22 mouse cellular contexts compared by ENCODE assay signal in genomic region chr3:27218604-27219003, GRCm38 (mm10). TPM values are rescaled to one million over a fixed set of nuclear protein-coding genes. Genes with fewer than 3 reads are reported as not detected.
A peak's percentile ranks its signal among the peaks of the same experiment; 100 is the strongest.
DNase-seq lines count a peak whose midpoint lies in the region; ATAC-seq and TF ChIP-seq lines count a peak whose summit lies in the region.
"Had no signal": no experiment of that assay in that cellular context is flagged by ENCODE, and none has a peak within 500 bp of the region (broad histone marks: within the 10 kb centered on the region; RNA-seq: fewer than 3 reads in every experiment).

No protein-coding gene starts in this region.

- no peak for ATAC-seq in forebrain, embryonic 12.5 days (ENCODE audit: low FRiP score)
- ATAC-seq: forebrain, embryonic 15.5 days; midbrain, embryonic 15.5 days had no signal

- H3K9ac ChIP-seq in forebrain, embryonic 12.5 days = no peak overlapping the region
- H3K9ac ChIP-seq: embryonic facial prominence, embryonic 15.5 days; forebrain, embryonic 15.5 days; heart, embryonic 13.5 days; hindbrain, embryonic 12.5 days; liver, embryonic 14.5 days; midbrain, embryonic 15.5 days had no signal

- H3K27ac ChIP-seq in forebrain, embryonic 12.5 days = no peak overlapping the region
- H3K27ac ChIP-seq: embryonic facial prominence, embryonic 15.5 days; forebrain, embryonic 15.5 days; heart, embryonic 13.5 days; hindbrain, embryonic 12.5 days; kidney, postnatal 0 days; liver, embryonic 14.5 days; midbrain, embryonic 15.5 days had no signal

- no peaks in the 10 kb centered on the region; the same call in 1 of the 2 replicates for H3K4me1 ChIP-seq in lung, adult 2 months (ENCODE audit: control insufficient read depth, insufficient read depth, low read length)
- no peaks in the 10 kb centered on the region for H3K4me1 ChIP-seq in megakaryocyte, embryonic 14.5 days
- H3K4me1 ChIP-seq in forebrain, embryonic 12.5 days = no peaks in the 10 kb centered on the region
- H3K4me1 ChIP-seq: embryonic facial prominence, embryonic 15.5 days; forebrain, embryonic 15.5 days; heart, embryonic 13.5 days; hindbrain, embryonic 12.5 days; midbrain, embryonic 15.5 days had no signal

- no peak overlapping the region for H3K4me3 ChIP-seq in lung, adult 2 months (replicated peaks; ENCODE audit: extremely low read depth, low read depth, low read length)
- peak overlapping the region; percentile 51 for H3K4me3 ChIP-seq in megakaryocyte, embryonic 14.5 days (replicated peaks)
- no peak overlapping the region for H3K4me3 ChIP-seq in forebrain, embryonic 12.5 days (replicated peaks)
- H3K4me3 ChIP-seq: embryonic facial prominence, embryonic 15.5 days; forebrain, embryonic 15.5 days; heart, embryonic 13.5 days; hindbrain, embryonic 12.5 days; midbrain, embryonic 15.5 days had no signal

- no peak overlapping the region for H3K4me2 ChIP-seq in forebrain, embryonic 12.5 days
- H3K4me2 ChIP-seq: embryonic facial prominence, embryonic 15.5 days; forebrain, embryonic 15.5 days; heart, embryonic 13.5 days; hindbrain, embryonic 12.5 days; midbrain, embryonic 15.5 days had no signal

- peak; percentile 50 for DNase-seq in lung, postnatal 36 days
- no peak for DNase-seq in lung, adult 2 months
- DNase-seq in c-Kit-positive CD71-negative TER-119-negative erythroid progenitor cells, embryonic 14.5 days (ENCODE audit: low read depth) = peak; percentile 25
- no peak for DNase-seq in frontal cortex, postnatal 14 days (ENCODE audit: low spot score in 2 of 2)
- no peak for DNase-seq in embryo, embryonic 9.5 days (ENCODE audit: extremely low spot score)
- DNase-seq: adrenal gland, postnatal 25 days; cerebellum, adult 11-12 months; cerebellum, postnatal 14 days; gastrocnemius, postnatal 10 days; heart, postnatal 14 days; kidney, adult 2 months; thymus, adult 2 months; thymus, postnatal 4 days had no signal

- no peak for TF ChIP-seq CTCF in lung, adult 2 months (IDR thresholded peaks at IDR 0.05; ENCODE audit: insufficient read depth, low read length)

- no peak for TF ChIP-seq POLR2A in lung, adult 2 months (IDR thresholded peaks at IDR 0.05; ENCODE audit: borderline replicate concordance, extremely low read depth, low read depth, low read length)

- H3K27me3 ChIP-seq in megakaryocyte, embryonic 14.5 days (replicated peaks) = peaks cover 2% of the 10 kb centered on the region
- H3K27me3 ChIP-seq in forebrain, embryonic 12.5 days = no peaks in the 10 kb centered on the region
- H3K27me3 ChIP-seq: embryonic facial prominence, embryonic 15.5 days; forebrain, embryonic 15.5 days; heart, embryonic 13.5 days; hindbrain, embryonic 12.5 days; midbrain, embryonic 15.5 days had no signal

- H3K36me3 ChIP-seq in megakaryocyte, embryonic 14.5 days (replicated peaks; ENCODE audit: low read length) = peaks cover 11% of the 10 kb centered on the region
- no peaks in the 10 kb centered on the region for H3K36me3 ChIP-seq in forebrain, embryonic 12.5 days (replicated peaks)
- H3K36me3 ChIP-seq: embryonic facial prominence, embryonic 15.5 days; forebrain, embryonic 15.5 days; hindbrain, embryonic 12.5 days; midbrain, embryonic 15.5 days had no signal

- 76% methylated on average over 5 of the region's 5 CpGs for WGBS in lung, adult 2 months
- 89% methylated on average over 5 of the region's 5 CpGs for WGBS in forebrain, embryonic 12.5 days

- 0 out of 2 replicates have a peak, but pooled peaks cover 3% of the 10 kb centered on the region for H3K9me3 ChIP-seq in megakaryocyte, embryonic 14.5 days
- no peaks in the 10 kb centered on the region for H3K9me3 ChIP-seq in forebrain, embryonic 12.5 days
- H3K9me3 ChIP-seq: embryonic facial prominence, embryonic 15.5 days; forebrain, embryonic 15.5 days; heart, embryonic 13.5 days; hindbrain, embryonic 12.5 days; midbrain, embryonic 15.5 days had no signal

RNA-seq across cellular contexts. Expression of gene Nceh1, which starts 35.8 kb away (rescaled TPM):
- polyA plus RNA-seq in lung, adult 2 months (2012; rRNA removed) = 92.6 and 112 TPM in 2 replicates
- polyA plus RNA-seq in megakaryocyte, embryonic 14.5 days (2012; ENCODE audit: insufficient read depth, low replicate concordance) = 1.8 TPM in 1 of 2 replicates, not detected in the other
- 4.1 and 4.4 TPM in 2 replicates for polyA plus RNA-seq in forebrain, embryonic 12.5 days (2016; fragmentation: Nextera tagmentation; extraction: Ambion mirVana)

Comparison
In these comparisons a context has a peak if more than half of its experiments do, and no peak if none do; other contexts are left out.
1. DNase-seq: peak in lung, postnatal 36 days (single experiment) and c-Kit-positive CD71-negative TER-119-negative erythroid progenitor cells, embryonic 14.5 days (single experiment); none in lung, adult 2 months (single experiment), frontal cortex, postnatal 14 days (0 of 2) and embryo, embryonic 9.5 days (single experiment).
2. RNA of gene Nceh1, which starts 35.8 kb away (polyA plus RNA-seq): 92.6 to 112 TPM in lung, adult 2 months; 4.1 to 4.4 TPM in forebrain, embryonic 12.5 days and 1.8 TPM in megakaryocyte, embryonic 14.5 days; every median in the first group is over 10 times any median in the second.